Mouse (Mus musculus) brown adipose tissue, adult 24 weeks (tissue): ENCODE measurements around the gene Fkbp5. TPM values are rescaled to one million over a fixed set of nuclear protein-coding genes. Genes with fewer than 3 reads are reported as not detected.
A peak's percentile ranks its signal among the peaks of the same experiment; 100 is the strongest.
"Not testable (repeated sequence)": the region's sequence is repeated elsewhere in the genome, so short reads cannot be mapped to it uniquely, and the experiment has no call there.

ENCODE experiments used
- H3K27ac ChIP-seq: fragments of 200-500 bp; replicated peaks from 2 replicates; pipeline ENCODE4 v1.5.1; 2012; ENCODE audit warnings: low read depth, mild to moderate bottlenecking, low read length
- H3K4me1 ChIP-seq: fragments of 200-500 bp; 2 replicates; pipeline ENCODE4 v1.6.1; 2012; ENCODE audit warnings: low read length, mixed read lengths; ENCODE audit not compliant: control insufficient read depth, insufficient read depth, insufficient read length
- H3K4me3 ChIP-seq: fragments of 200-500 bp; 2 replicates; pipeline ENCODE4 v1.5.1; 2012; ENCODE audit warnings: low read depth, mild to moderate bottlenecking, low read length, moderate library complexity; ENCODE audit not compliant: insufficient read depth
- polyA plus RNA-seq: library from polyadenylated mRNA; stranded (reverse); fragments of >200 nt; gene quantifications from 2 replicates; pipeline ENCODE4 v1.2.4, GENCODE M21; 2012; ENCODE audit not compliant: missing spikeins, insufficient read depth, insufficient read length

Gene Fkbp5
- polyA plus RNA-seq, 1 experiment = 3.9 TPM

- Histone ChIP-seq H3K4me1 (no peaks in the 10 kb centered on the region), H3K27ac (no peak overlapping the region), H3K4me3 (no peak overlapping the region)
These were observed 78.8 kb downstream of the Fkbp5 start for GRCm38 (mm10) chr17:28438342-28439115.

GRCm38 (mm10) chr17:28437938-28438337, 79.4 kb downstream of the Fkbp5 start:
- H3K27ac ChIP-seq = no peak overlapping the region
- no peak overlapping the region for H3K4me3 ChIP-seq
- H3K4me1 ChIP-seq = no peaks in the 10 kb centered on the region

- Histone ChIP-seq H3K4me1 (no peaks in the 10 kb centered on the region), H3K4me3 (no peak overlapping the region), H3K27ac (no peak overlapping the region)
These were observed 82.3 kb downstream of the Fkbp5 start for GRCm38 (mm10) chr17:28434921-28435485.

- peaks cover 11% of the 10 kb centered on the region; the same call in 1 of the 2 replicates for H3K4me1 ChIP-seq
- H3K27ac ChIP-seq = no peak overlapping the region
- no peak overlapping the region for H3K4me3 ChIP-seq
These were observed 84.3 kb downstream of the Fkbp5 start for GRCm38 (mm10) chr17:28433029-28433428.

GRCm38 (mm10) chr17:28431931-28432335, 85.4 kb downstream of the Fkbp5 start:
- Histone ChIP-seq H3K4me3 (no peak overlapping the region), H3K27ac (no peak overlapping the region), H3K4me1 (peaks cover 11% of the 10 kb centered on the region)

GRCm38 (mm10) chr17:28431038-28431437, 86.3 kb downstream of the Fkbp5 start:
- Histone ChIP-seq H3K27ac (no peak overlapping the region), H3K4me1 (peaks cover 11% of the 10 kb centered on the region), H3K4me3 (no peak overlapping the region)

- Histone ChIP-seq H3K4me3 (no peak overlapping the region), H3K27ac (no peak overlapping the region), H3K4me1 (peaks cover 11% of the 10 kb centered on the region)
These were observed 88.7 kb downstream of the Fkbp5 start for GRCm38 (mm10) chr17:28428474-28429258.

- Histone ChIP-seq H3K4me1 (peaks cover 11% of the 10 kb centered on the region), H3K4me3 (no peak overlapping the region), H3K27ac (no peak overlapping the region)
These were observed 89.7 kb downstream of the Fkbp5 start for GRCm38 (mm10) chr17:28427666-28428065.

- no peak overlapping the region for H3K4me3 ChIP-seq
- no peak overlapping the region for H3K27ac ChIP-seq
- peaks cover 9% of the 10 kb centered on the region for H3K4me1 ChIP-seq
These were observed 93.0 kb downstream of the Fkbp5 start for GRCm38 (mm10) chr17:28424373-28424772.

GRCm38 (mm10) chr17:28421071-28421470, 96.3 kb downstream of the Fkbp5 start:
- H3K4me1 ChIP-seq = 0 out of 2 replicates have a peak, but pooled peaks cover 2% of the 10 kb centered on the region
- H3K27ac ChIP-seq = no peak overlapping the region
- H3K4me3 ChIP-seq = no peak overlapping the region

GRCm38 (mm10) chr17:28420229-28421051, 96.9 kb downstream of the Fkbp5 start:
- Histone ChIP-seq H3K4me1 (peaks cover 6% of the 10 kb centered on the region; the same call in 1 of the 2 replicates), H3K27ac (peak overlapping the region; percentile 10), H3K4me3 (no peak overlapping the region)

- H3K27ac ChIP-seq = no peak overlapping the region
- no peak overlapping the region for H3K4me3 ChIP-seq
- H3K4me1 ChIP-seq = peaks cover 6% of the 10 kb centered on the region; the same call in 1 of the 2 replicates
These were observed 97.7 kb downstream of the Fkbp5 start for GRCm38 (mm10) chr17:28419636-28420035.

GRCm38 (mm10) chr17:28418954-28419353, 98.4 kb downstream of the Fkbp5 start:
- H3K4me3 ChIP-seq = no peak overlapping the region
- no peak overlapping the region for H3K27ac ChIP-seq
- H3K4me1 ChIP-seq = peaks cover 6% of the 10 kb centered on the region; the same call in 1 of the 2 replicates

GRCm38 (mm10) chr17:28418481-28418880, 98.8 kb downstream of the Fkbp5 start:
- not testable (repeated sequence) for H3K4me3 ChIP-seq, H3K27ac ChIP-seq, H3K4me1 ChIP-seq
